Mouse (Mus musculus): ENCODE measurements around the gene Olfr945. TPM values are rescaled to one million over a fixed set of nuclear protein-coding genes. Genes with fewer than 3 reads are reported as not detected.

Gene Olfr945
- polyA plus RNA-seq (2012; rRNA removed): not detected in 2 replicates

GRCm38 (mm10) chr9:39276718-39277117, at the start of gene Olfr945:
Gene Olfr945, minus strand, starts transcription at chr9:39276818.

GRCm38 (mm10) chr9:39325945-39326344, 49.3 kb upstream of the Olfr945 start, which contains the start of gene Olfr948:
Gene Olfr948, minus strand, starts transcription at chr9:39326045.

DNA sequence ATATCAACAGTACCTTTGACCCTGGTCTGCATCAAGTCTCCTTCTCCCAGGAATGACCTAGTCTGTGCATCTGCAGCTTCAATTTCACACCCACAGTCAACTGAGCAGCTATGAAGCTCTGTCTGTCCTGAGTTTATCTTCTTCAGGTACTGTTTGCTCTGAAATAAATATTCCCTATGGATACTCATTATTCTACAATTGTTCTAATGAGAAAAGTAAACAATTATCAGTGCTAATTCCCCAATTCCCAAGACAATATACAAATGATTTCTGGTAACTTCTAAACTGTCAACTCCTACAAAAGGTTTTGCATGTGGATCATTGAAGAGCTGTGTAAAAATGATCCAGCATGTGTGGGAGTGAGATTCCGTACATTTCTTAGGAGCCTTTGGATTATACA, 26.7 kb downstream of the Olfr945 start, which contains the start of gene Olfr1537:
TSS of gene Olfr1537 (minus strand) at position 101 of the 400 bp plus-strand sequence.

Other genes starting within 250 kb of the Olfr945 start
- not detected in 2 replicates for gene Olfr937, start 211.9 kb downstream of the Olfr945 start, polyA plus RNA-seq (2012; rRNA removed)
- not detected in 2 replicates for gene Olfr938, start 197.9 kb downstream of the Olfr945 start, polyA plus RNA-seq (2012; rRNA removed)
- gene Olfr27, start 148.7 kb downstream of the Olfr945 start, polyA plus RNA-seq (2012; rRNA removed): not detected in 2 replicates
- gene Olfr943, start 110.5 kb downstream of the Olfr945 start, polyA plus RNA-seq (2012; rRNA removed): not detected in 2 replicates
- not detected in 2 replicates for gene Olfr944, start 74.9 kb downstream of the Olfr945 start, polyA plus RNA-seq (2012; rRNA removed)
- gene Olfr1537, start 26.8 kb downstream of the Olfr945 start, polyA plus RNA-seq (2012; rRNA removed): not detected in 2 replicates
- gene Olfr948, start 49.2 kb upstream of the Olfr945 start, polyA plus RNA-seq (2012; rRNA removed): not detected in 2 replicates
- not detected in 2 replicates for gene Olfr951, start 110.6 kb upstream of the Olfr945 start, polyA plus RNA-seq (2012; rRNA removed)
- gene Olfr952, start 150.3 kb upstream of the Olfr945 start, polyA plus RNA-seq (2012; rRNA removed): not detected in 2 replicates
- not detected in 2 replicates for gene Olfr954, start 179.9 kb upstream of the Olfr945 start, polyA plus RNA-seq (2012; rRNA removed)
- not detected in 2 replicates for gene Olfr955, start 195.1 kb upstream of the Olfr945 start, polyA plus RNA-seq (2012; rRNA removed)
- not detected in 2 replicates for gene Olfr44, start 217.2 kb upstream of the Olfr945 start, polyA plus RNA-seq (2012; rRNA removed)
- not detected in 2 replicates for gene Olfr957, start 239.0 kb upstream of the Olfr945 start, polyA plus RNA-seq (2012; rRNA removed)

Measured in stomach, adult 2 months (tissue).